Comparison of ENCODE assay signal across 8 mouse cellular contexts in genomic region chr3:95135433-95136052, GRCm38 (mm10). TPM values are rescaled to one million over a fixed set of nuclear protein-coding genes. Genes with fewer than 3 reads are reported as not detected.
DNase-seq lines count a peak whose midpoint lies in the region; ATAC-seq lines count a peak whose summit lies in the region.

No protein-coding gene starts in this region.

- no peak overlapping the region for H3K27ac ChIP-seq in lung, embryonic 15.5 days
- no peak overlapping the region for H3K27ac ChIP-seq in forebrain, embryonic 12.5 days
- H3K27ac ChIP-seq in liver, embryonic 13.5 days, result peak overlapping the region; percentile 61
- H3K27ac ChIP-seq in stomach, embryonic 14.5 days (ENCODE audit: low read length), result no peak overlapping the region

- no peaks in the 10 kb centered on the region for H3K27me3 ChIP-seq in lung, embryonic 15.5 days
- no peaks in the 10 kb centered on the region for H3K27me3 ChIP-seq in forebrain, embryonic 12.5 days
- H3K27me3 ChIP-seq in liver, embryonic 13.5 days, result no peaks in the 10 kb centered on the region
- no peaks in the 10 kb centered on the region for H3K27me3 ChIP-seq in stomach, embryonic 14.5 days (ENCODE audit: control insufficient read depth, insufficient read depth, low read length)

- WGBS in lung, embryonic 15.5 days, result 74% methylated on average over 7 of the region's 7 CpGs
- 91% methylated on average over 7 of the region's 7 CpGs for WGBS in forebrain, embryonic 12.5 days
- WGBS in liver, embryonic 13.5 days (ENCODE audit: insufficient replicate concordance), result 33% methylated on average over 7 of the region's 7 CpGs
- 79% methylated on average over 7 of the region's 7 CpGs for WGBS in stomach, embryonic 14.5 days

- H3K9me3 ChIP-seq in lung, embryonic 15.5 days, result no peaks in the 10 kb centered on the region
- H3K9me3 ChIP-seq in forebrain, embryonic 12.5 days, result no peaks in the 10 kb centered on the region
- H3K9me3 ChIP-seq in liver, embryonic 13.5 days (replicated peaks), result no peaks in the 10 kb centered on the region
- no peaks in the 10 kb centered on the region for H3K9me3 ChIP-seq in stomach, embryonic 14.5 days (ENCODE audit: control insufficient read depth, low read depth, low read length)

- no peak for ATAC-seq in lung, embryonic 15.5 days (ENCODE audit: borderline replicate concordance, extremely low read depth, low FRiP score, low TSS enrichment)
- no peak for ATAC-seq in forebrain, embryonic 12.5 days (ENCODE audit: low FRiP score)
- ATAC-seq in liver, embryonic 13.5 days (ENCODE audit: low read depth), result no peak
- no peak for ATAC-seq in stomach, embryonic 14.5 days (ENCODE audit: insufficient number of reproducible peaks, insufficient read depth, low FRiP score, low read depth)

- H3K9ac ChIP-seq in lung, embryonic 15.5 days, result no peak overlapping the region
- H3K9ac ChIP-seq in forebrain, embryonic 12.5 days, result no peak overlapping the region
- peak overlapping the region; percentile 67 for H3K9ac ChIP-seq in liver, embryonic 13.5 days
- no peak overlapping the region for H3K9ac ChIP-seq in stomach, embryonic 14.5 days (replicated peaks; ENCODE audit: low read depth, low read length)

- H3K4me1 ChIP-seq in lung, embryonic 15.5 days, result peaks cover 22% of the 10 kb centered on the region
- peaks cover 16% of the 10 kb centered on the region for H3K4me1 ChIP-seq in forebrain, embryonic 12.5 days
- peaks cover 41% of the 10 kb centered on the region for H3K4me1 ChIP-seq in liver, embryonic 13.5 days (replicated peaks)
- 0 out of 2 replicates have a peak, but pooled peaks cover 11% of the 10 kb centered on the region for H3K4me1 ChIP-seq in stomach, embryonic 14.5 days (ENCODE audit: control insufficient read depth, insufficient read depth, low read length)

- H3K36me3 ChIP-seq in lung, embryonic 15.5 days, result peaks cover 4% of the 10 kb centered on the region
- H3K36me3 ChIP-seq in forebrain, embryonic 12.5 days (replicated peaks), result peaks cover 21% of the 10 kb centered on the region
- peaks cover 20% of the 10 kb centered on the region for H3K36me3 ChIP-seq in liver, embryonic 13.5 days
- H3K36me3 ChIP-seq in stomach, embryonic 14.5 days (ENCODE audit: control insufficient read depth, insufficient read depth, low read length), result peaks cover 9% of the 10 kb centered on the region; the same call in 1 of the 2 replicates

- no peak for DNase-seq in lung, postnatal 10 days
- DNase-seq in liver, embryonic 13.5 days, result no peak
- no peak for DNase-seq in cerebellum, postnatal 25 days
- DNase-seq in frontal cortex, postnatal 10 days (ENCODE audit: low spot score in 2 of 2), result no peak
- DNase-seq in kidney, postnatal 36 days, result no peak

- H3K4me3 ChIP-seq in lung, embryonic 15.5 days, result peak overlapping the region; percentile 31
- peak overlapping the region; percentile 23; the same call in 1 of the 2 replicates for H3K4me3 ChIP-seq in forebrain, embryonic 12.5 days (replicated peaks)
- H3K4me3 ChIP-seq in liver, embryonic 13.5 days (replicated peaks), result peak overlapping the region; percentile 61
- H3K4me3 ChIP-seq in stomach, embryonic 14.5 days (ENCODE audit: low read depth, low read length), result no peak overlapping the region

- peak overlapping the region; percentile 60 for H3K4me2 ChIP-seq in lung, embryonic 15.5 days
- H3K4me2 ChIP-seq in forebrain, embryonic 12.5 days, result peak overlapping the region; percentile 52
- peak overlapping the region; percentile 78 for H3K4me2 ChIP-seq in liver, embryonic 13.5 days
- peak overlapping the region; percentile 53 for H3K4me2 ChIP-seq in stomach, embryonic 14.5 days (replicated peaks; ENCODE audit: low read depth, low read length)

RNA-seq across cellular contexts. Expression of gene Lysmd1, which starts 1.7 kb away (rescaled TPM):
- polyA plus RNA-seq in lung, embryonic 15.5 days (2015; fragmentation: Nextera tagmentation; extraction: Ambion mirVana), result 13.3 and 14.9 TPM in 2 replicates
- 19.7 and 21.1 TPM in 2 replicates for polyA plus RNA-seq in forebrain, embryonic 12.5 days (2016; fragmentation: Nextera tagmentation; extraction: Ambion mirVana)
- polyA plus RNA-seq in liver, embryonic 13.5 days (2015; fragmentation: Nextera tagmentation; extraction: Ambion mirVana), result 7.3 and 7.5 TPM in 2 replicates
- polyA plus RNA-seq in stomach, embryonic 14.5 days (2014; fragmentation: Nextera tagmentation; extraction: Ambion mirVana), result 9.2 and 10.9 TPM in 2 replicates

RNA-seq across cellular contexts. Expression of gene Scnm1, which starts 1.7 kb away (rescaled TPM):
- polyA plus RNA-seq in lung, embryonic 15.5 days (2015; fragmentation: Nextera tagmentation; extraction: Ambion mirVana), result 64.0 and 71.4 TPM in 2 replicates
- 84.6 and 95.1 TPM in 2 replicates for polyA plus RNA-seq in forebrain, embryonic 12.5 days (2016; fragmentation: Nextera tagmentation; extraction: Ambion mirVana)
- polyA plus RNA-seq in liver, embryonic 13.5 days (2015; fragmentation: Nextera tagmentation; extraction: Ambion mirVana), result 33.4 and 33.5 TPM in 2 replicates
- 67.7 and 73.7 TPM in 2 replicates for polyA plus RNA-seq in stomach, embryonic 14.5 days (2014; fragmentation: Nextera tagmentation; extraction: Ambion mirVana)

RNA-seq across cellular contexts. Expression of gene Tnfaip8l2, which starts 6.6 kb away (rescaled TPM):
- 4.0 and 4.5 TPM in 2 replicates for polyA plus RNA-seq in lung, embryonic 15.5 days (2015; fragmentation: Nextera tagmentation; extraction: Ambion mirVana)
- 1.5 and 2.0 TPM in 2 replicates for polyA plus RNA-seq in forebrain, embryonic 12.5 days (2016; fragmentation: Nextera tagmentation; extraction: Ambion mirVana)
- 5.7 and 6.0 TPM in 2 replicates for polyA plus RNA-seq in liver, embryonic 13.5 days (2015; fragmentation: Nextera tagmentation; extraction: Ambion mirVana)
- polyA plus RNA-seq in stomach, embryonic 14.5 days (2014; fragmentation: Nextera tagmentation; extraction: Ambion mirVana), result 4.2 and 4.7 TPM in 2 replicates

RNA-seq across cellular contexts. Expression of gene Tmod4, which starts 11.3 kb away (rescaled TPM):
- polyA plus RNA-seq in lung, embryonic 15.5 days (2015; fragmentation: Nextera tagmentation; extraction: Ambion mirVana), result 1.3 and 2.1 TPM in 2 replicates
- polyA plus RNA-seq in forebrain, embryonic 12.5 days (2016; fragmentation: Nextera tagmentation; extraction: Ambion mirVana), result 0.97 and 1.1 TPM in 2 replicates
- polyA plus RNA-seq in liver, embryonic 13.5 days (2015; fragmentation: Nextera tagmentation; extraction: Ambion mirVana), result 0.17 and 0.67 TPM in 2 replicates
- polyA plus RNA-seq in stomach, embryonic 14.5 days (2014; fragmentation: Nextera tagmentation; extraction: Ambion mirVana), result 0.83 and 1.8 TPM in 2 replicates

RNA-seq across cellular contexts. Expression of gene Sema6c, which starts 24.7 kb away (rescaled TPM):
- 3.6 and 3.8 TPM in 2 replicates for polyA plus RNA-seq in lung, embryonic 15.5 days (2015; fragmentation: Nextera tagmentation; extraction: Ambion mirVana)
- polyA plus RNA-seq in forebrain, embryonic 12.5 days (2016; fragmentation: Nextera tagmentation; extraction: Ambion mirVana), result 31.2 and 34.5 TPM in 2 replicates
- polyA plus RNA-seq in liver, embryonic 13.5 days (2015; fragmentation: Nextera tagmentation; extraction: Ambion mirVana), result 0.35 and 0.36 TPM in 2 replicates
- 5.8 and 6.7 TPM in 2 replicates for polyA plus RNA-seq in stomach, embryonic 14.5 days (2014; fragmentation: Nextera tagmentation; extraction: Ambion mirVana)
